Mouse (Mus musculus) bone marrow, adult 2 months (tissue): Measurements from ENCODE around the gene Capg.

Experiments used
- CTCF ChIP-seq: fragments of 200-500 bp; IDR thresholded peaks from 2 replicates; pipeline ENCODE4 v1.5.1; 2011; ENCODE audit warnings: low read length, control low read depth; ENCODE audit not compliant: control insufficient read depth, insufficient read depth
- POLR2A ChIP-seq: fragments of 200-500 bp; IDR thresholded peaks from 2 replicates; pipeline ENCODE4 v1.6.1; 2011; ENCODE audit warnings: low read depth, mild to moderate bottlenecking, control low read depth, low read length, borderline replicate concordance; ENCODE audit not compliant: control insufficient read depth

DNA sequence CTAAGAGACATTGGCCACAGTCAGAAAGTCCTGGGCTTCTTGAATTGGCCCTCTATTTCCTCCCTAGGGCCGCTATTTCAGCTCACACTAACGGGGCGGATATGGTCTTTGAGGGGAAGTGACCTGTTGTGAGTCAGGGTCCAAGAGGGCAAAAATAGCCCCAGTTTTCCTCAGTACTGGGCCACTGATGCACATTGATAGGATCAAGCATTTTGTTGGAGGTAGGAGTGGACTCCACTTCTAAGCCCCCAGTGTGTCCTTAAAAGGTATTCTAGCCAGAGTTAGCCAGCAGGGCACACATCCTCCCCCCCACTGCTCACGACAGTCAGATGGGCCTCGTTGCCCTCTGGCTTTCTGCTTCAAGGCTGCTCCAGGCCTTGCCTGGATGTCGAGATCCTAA, 5.8 kb downstream of the Capg start:
- TF ChIP-seq CTCF (no peak), POLR2A (no peak)
